26 mouse cellular contexts compared by ENCODE assay signal in genomic region chr13:52552822-52553477, GRCm38 (mm10). TPM values are rescaled to one million over a fixed set of nuclear protein-coding genes. Genes with fewer than 3 reads are reported as not detected.
DNase-seq lines count a peak whose midpoint lies in the region; ATAC-seq and TF ChIP-seq lines count a peak whose summit lies in the region.
"Had no signal": no experiment of that assay in that cellular context is flagged by ENCODE, and none has a peak within 500 bp of the region (broad histone marks: within the 10 kb centered on the region; RNA-seq: fewer than 3 reads in every experiment).

No protein-coding gene starts in this region.

- H3K4me1 ChIP-seq in embryonic facial prominence, embryonic 11.5 days (ENCODE audit: control insufficient read depth, insufficient read depth, low read length), result no peaks in the 10 kb centered on the region
- H3K4me1 ChIP-seq in embryonic facial prominence, embryonic 10.5 days, result no peaks in the 10 kb centered on the region
- H3K4me1 ChIP-seq in midbrain, embryonic 14.5 days (ENCODE audit: control insufficient read depth, insufficient read depth, low read length), result no peaks in the 10 kb centered on the region
- 0 out of 2 replicates have a peak, but pooled peaks cover 3% of the 10 kb centered on the region for H3K4me1 ChIP-seq in midbrain, embryonic 10.5 days
- peaks cover 0 to 34% of the 10 kb centered on the region in 2 experiments for H3K4me1 ChIP-seq in MEL (ENCODE audit: control insufficient read depth in 1 of 2, insufficient read depth in 2 of 2, low read length in 2 of 2)
- H3K4me1 ChIP-seq: forebrain, embryonic 10.5 days; heart, embryonic 12.5 days; heart, embryonic 15.5 days had no signal

- no peak overlapping the region for H3K4me3 ChIP-seq in embryonic facial prominence, embryonic 11.5 days (ENCODE audit: low read depth, low read length)
- no peak overlapping the region for H3K4me3 ChIP-seq in embryonic facial prominence, embryonic 10.5 days
- no peak overlapping the region for H3K4me3 ChIP-seq in midbrain, embryonic 14.5 days (replicated peaks; ENCODE audit: low read depth, low read length)
- H3K4me3 ChIP-seq in midbrain, embryonic 10.5 days, result no peak overlapping the region
- no peak overlapping the region for H3K4me3 ChIP-seq in MEL (ENCODE audit: control insufficient read depth in 1 of 2, insufficient read depth in 1 of 2, low read depth in 2 of 2, low read length in 2 of 2)
- H3K4me3 ChIP-seq: forebrain, embryonic 10.5 days; gastrocnemius, adult 2 months; heart, embryonic 12.5 days; heart, embryonic 15.5 days had no signal

- no peaks in the 10 kb centered on the region for H3K79me2 ChIP-seq in MEL (ENCODE audit: control insufficient read depth, insufficient read depth, low read length, poor library complexity)

- TF ChIP-seq EP300 in MEL (IDR thresholded peaks at IDR 0.05; ENCODE audit: low read depth in 1 of 2, low read length in 2 of 2), result peak; percentile 92

- no peak overlapping the region for H3K27ac ChIP-seq in embryonic facial prominence, embryonic 11.5 days (replicated peaks; ENCODE audit: low read depth, low read length)
- H3K27ac ChIP-seq in embryonic facial prominence, embryonic 10.5 days (replicated peaks), result no peak overlapping the region
- 0 out of 2 replicates have a peak overlapping the region, but pooled peaks have one; percentile 49 for H3K27ac ChIP-seq in midbrain, embryonic 14.5 days (replicated peaks; ENCODE audit: low read depth, low read length)
- no peak overlapping the region for H3K27ac ChIP-seq in midbrain, embryonic 10.5 days (replicated peaks)
- peak overlapping the region; percentile 35 for H3K27ac ChIP-seq in MEL (ENCODE audit: control insufficient read depth, low read depth, low read length)
- H3K27ac ChIP-seq: forebrain, embryonic 10.5 days; gastrocnemius, adult 2 months; heart, embryonic 15.5 days; hindbrain, embryonic 14.5 days; hindbrain, postnatal 0 days had no signal

- no peak for ATAC-seq in embryonic facial prominence, embryonic 11.5 days (replicated peaks; ENCODE audit: insufficient number of reproducible peaks, low FRiP score, low TSS enrichment, low read depth)
- ATAC-seq in midbrain, embryonic 14.5 days (ENCODE audit: low FRiP score, low TSS enrichment), result no peak
- ATAC-seq: forebrain, embryonic 14.5 days; forebrain, postnatal 0 days; hindbrain, postnatal 0 days; inflammation-experienced regulatory T-cells, adult 6 months; Patski had no signal

- H3K9ac ChIP-seq in embryonic facial prominence, embryonic 11.5 days (replicated peaks; ENCODE audit: low read length), result no peak overlapping the region
- no peak overlapping the region for H3K9ac ChIP-seq in midbrain, embryonic 14.5 days (replicated peaks; ENCODE audit: low read length)
- no peak overlapping the region for H3K9ac ChIP-seq in MEL (ENCODE audit: control insufficient read depth, low read depth, low read length, poor library complexity, severe bottlenecking)
- H3K9ac ChIP-seq: forebrain, postnatal 0 days; heart, embryonic 12.5 days; heart, embryonic 15.5 days; hindbrain, embryonic 14.5 days had no signal

- TF ChIP-seq CTCF in MEL (IDR thresholded peaks at IDR 0.05 in 2 of 3, conservative IDR thresholded peaks at IDR 0.05 in 1 of 3; ENCODE audit: control insufficient read depth in 1 of 3, insufficient read depth in 1 of 3, low read depth in 2 of 3, low read length in 3 of 3, poor library complexity in 1 of 3, severe bottlenecking in 1 of 3), result no peak

- no peak for TF ChIP-seq RAD21 in MEL (IDR thresholded peaks at IDR 0.05; ENCODE audit: low read depth, low read length)

- H3K4me2 ChIP-seq in embryonic facial prominence, embryonic 11.5 days (ENCODE audit: low read depth, low read length), result no peak overlapping the region
- no peak overlapping the region for H3K4me2 ChIP-seq in midbrain, embryonic 14.5 days (ENCODE audit: low read length)
- H3K4me2 ChIP-seq: heart, embryonic 12.5 days; heart, embryonic 15.5 days; hindbrain, embryonic 14.5 days had no signal

- no peaks in the 10 kb centered on the region for H3K27me3 ChIP-seq in embryonic facial prominence, embryonic 11.5 days (ENCODE audit: control insufficient read depth, insufficient read depth, low read length)
- H3K27me3 ChIP-seq in embryonic facial prominence, embryonic 10.5 days (replicated peaks; ENCODE audit: low read depth, poor library complexity, severe bottlenecking), result no peaks in the 10 kb centered on the region
- no peaks in the 10 kb centered on the region for H3K27me3 ChIP-seq in midbrain, embryonic 14.5 days (ENCODE audit: control insufficient read depth, insufficient read depth, low read length)
- H3K27me3 ChIP-seq in midbrain, embryonic 10.5 days (ENCODE audit: low read depth, poor library complexity, severe bottlenecking), result no peaks in the 10 kb centered on the region
- H3K27me3 ChIP-seq in MEL (ENCODE audit: control insufficient read depth in 1 of 2, insufficient read depth in 2 of 2, low read length in 2 of 2), result no peaks in the 10 kb centered on the region
- H3K27me3 ChIP-seq: heart, embryonic 12.5 days; heart, embryonic 15.5 days; Patski had no signal

- H3K36me3 ChIP-seq in embryonic facial prominence, embryonic 11.5 days (replicated peaks; ENCODE audit: control insufficient read depth, insufficient read depth, low read depth, low read length), result no peaks in the 10 kb centered on the region
- no peaks in the 10 kb centered on the region for H3K36me3 ChIP-seq in embryonic facial prominence, embryonic 10.5 days (replicated peaks)
- H3K36me3 ChIP-seq in midbrain, embryonic 14.5 days (ENCODE audit: control insufficient read depth, insufficient read depth, low read length), result no peaks in the 10 kb centered on the region
- no peaks in the 10 kb centered on the region for H3K36me3 ChIP-seq in midbrain, embryonic 10.5 days
- peaks cover 0 to 19% of the 10 kb centered on the region in 2 experiments; a peak in 2 of 4 replicates for H3K36me3 ChIP-seq in MEL (ENCODE audit: control insufficient read depth in 1 of 2, insufficient read depth in 2 of 2, low read length in 2 of 2)
- H3K36me3 ChIP-seq: forebrain, embryonic 10.5 days; heart, embryonic 12.5 days; heart, embryonic 15.5 days had no signal

- 62% methylated on average over 9 of the region's 9 CpGs for WGBS in embryonic facial prominence, embryonic 11.5 days
- 70% methylated on average over 9 of the region's 9 CpGs for WGBS in embryonic facial prominence, embryonic 10.5 days
- WGBS in midbrain, embryonic 14.5 days, result 54% methylated on average over 9 of the region's 9 CpGs
- 81% methylated on average over 9 of the region's 9 CpGs for WGBS in midbrain, embryonic 10.5 days

- DNase-seq in embryonic facial prominence, embryonic 11.5 days (ENCODE audit: low spot score), result peak; percentile 32
- no peak for DNase-seq in embryonic facial prominence, embryonic 10.5 days (ENCODE audit: low spot score)
- peak; percentile 71 for DNase-seq in midbrain, embryonic 14.5 days
- DNase-seq in midbrain, embryonic 10.5 days (ENCODE audit: low spot score), result no peak
- DNase-seq in MEL (ENCODE audit: low read depth, low spot score), result peak; percentile 48
- DNase-seq in thymus, postnatal 25 days, result no peak
- DNase-seq: adrenal gland, postnatal 10 days; adrenal gland, postnatal 36 days; cerebellum, adult 11 months; cerebellum, adult 2 months; cerebellum, adult 9-11 months; cerebellum, postnatal 25 days; forebrain, postnatal 0 days; gastrocnemius, adult 2 months; gastrocnemius, postnatal 14 days; heart, adult 18-20 months; heart, postnatal 14 days; heart, postnatal 4 days had no signal

- no peaks in the 10 kb centered on the region for H3K9me3 ChIP-seq in embryonic facial prominence, embryonic 11.5 days (replicated peaks; ENCODE audit: control insufficient read depth, low read length)
- no peaks in the 10 kb centered on the region for H3K9me3 ChIP-seq in embryonic facial prominence, embryonic 10.5 days
- H3K9me3 ChIP-seq in midbrain, embryonic 14.5 days (ENCODE audit: control insufficient read depth, low read length), result no peaks in the 10 kb centered on the region
- H3K9me3 ChIP-seq in midbrain, embryonic 10.5 days (replicated peaks), result no peaks in the 10 kb centered on the region
- no peaks in the 10 kb centered on the region for H3K9me3 ChIP-seq in MEL (replicated peaks; ENCODE audit: insufficient read depth, low read length)
- H3K9me3 ChIP-seq: forebrain, embryonic 10.5 days; heart, embryonic 12.5 days; heart, embryonic 15.5 days had no signal

- no peak for TF ChIP-seq POLR2A in MEL (IDR thresholded peaks at IDR 0.05; ENCODE audit: control insufficient read depth in 1 of 2, insufficient read depth in 1 of 2, low read depth in 1 of 2, low read length in 2 of 2, poor library complexity in 1 of 2)

TF ChIP-seq in MEL, 35 proteins besides CTCF, POLR2A, EP300 and RAD21 (continues in another document):
- peak; percentile 76; the same call in 1 of the 2 replicates for TF ChIP-seq TCF12 (IDR thresholded peaks at IDR 0.05; ENCODE audit: low read depth, low read length)
- TF ChIP-seq MXI1 (IDR thresholded peaks at IDR 0.05; ENCODE audit: low read depth, low read length), result peak; percentile 59; the same call in 1 of the 2 replicates
- peak; percentile 45 for TF ChIP-seq SIN3A (IDR thresholded peaks at IDR 0.05; ENCODE audit: low read length)
- TF ChIP-seq BHLHE40 (IDR thresholded peaks at IDR 0.05; ENCODE audit: borderline replicate concordance, low read depth, low read length), result peak; percentile 100
- no peak for TF ChIP-seq CHD2 (IDR thresholded peaks at IDR 0.05; ENCODE audit: low read length)
- TF ChIP-seq TBP (IDR thresholded peaks at IDR 0.05; ENCODE audit: low read depth, low read length), result no peak
- TF ChIP-seq MYB (IDR thresholded peaks at IDR 0.05; ENCODE audit: low read depth, low read length), result peak; percentile 75

RNA-seq across cellular contexts. Expression of gene Diras2, which starts 21.9 kb away (rescaled TPM):
- polyA plus RNA-seq in embryonic facial prominence, embryonic 11.5 days (2014; fragmentation: Nextera tagmentation; extraction: Ambion mirVana), result 0.14 and 0.22 TPM in 2 replicates
- 0.15 and 0.19 TPM in 2 replicates for polyA plus RNA-seq in embryonic facial prominence, embryonic 10.5 days (2016; fragmentation: Nextera tagmentation; extraction: Ambion mirVana)
- 3.9 and 5.7 TPM in 2 replicates for polyA plus RNA-seq in midbrain, embryonic 14.5 days (2014; fragmentation: Nextera tagmentation; extraction: Ambion mirVana)
- polyA plus RNA-seq in midbrain, embryonic 10.5 days (2016; fragmentation: Nextera tagmentation; extraction: Ambion mirVana), result 0.04 and 0.09 TPM in 2 replicates
- total RNA-seq in MEL (2012; rRNA removed), result not detected in 2 replicates
- polyA plus RNA-seq in MEL (2012; ENCODE audit: insufficient read depth in 1 of 2, insufficient read length in 2 of 2, low read depth in 1 of 2, low replicate concordance in 2 of 2, missing spikeins in 1 of 2), result not detected
- polyA plus RNA-seq: inflammation-experienced regulatory T-cells, adult 6 months; Patski had no signal

RNA-seq across cellular contexts. Expression of gene Syk, which starts 30.0 kb away (rescaled TPM):
- polyA plus RNA-seq in embryonic facial prominence, embryonic 11.5 days (2014; fragmentation: Nextera tagmentation; extraction: Ambion mirVana), result 2.6 and 2.9 TPM in 2 replicates
- 2.2 and 2.8 TPM in 2 replicates for polyA plus RNA-seq in embryonic facial prominence, embryonic 10.5 days (2016; fragmentation: Nextera tagmentation; extraction: Ambion mirVana)
- 0.77 and 1.9 TPM in 2 replicates for polyA plus RNA-seq in midbrain, embryonic 14.5 days (2014; fragmentation: Nextera tagmentation; extraction: Ambion mirVana)
- 2.3 and 3.0 TPM in 2 replicates for polyA plus RNA-seq in midbrain, embryonic 10.5 days (2016; fragmentation: Nextera tagmentation; extraction: Ambion mirVana)
- 13.3 and 14.4 TPM in 2 replicates for total RNA-seq in MEL (2012; rRNA removed)
- polyA plus RNA-seq in MEL (2012; ENCODE audit: insufficient read depth in 1 of 2, insufficient read length in 2 of 2, low read depth in 1 of 2, low replicate concordance in 2 of 2, missing spikeins in 1 of 2), result 10 to 100 TPM in 1 of 2 experiments, not detected in 1; 23.8 TPM
- polyA plus RNA-seq: Patski had no signal

Comparison
In these comparisons a context has a peak if more than half of its experiments do, and no peak if none do; other contexts are left out.
1. DNase-seq: peak in embryonic facial prominence, embryonic 11.5 days (single experiment), midbrain, embryonic 14.5 days (single experiment) and MEL (single experiment); none in embryonic facial prominence, embryonic 10.5 days (single experiment), midbrain, embryonic 10.5 days (single experiment) and thymus, postnatal 25 days (single experiment).
2. H3K27ac ChIP-seq: peak in midbrain, embryonic 14.5 days (single experiment) and MEL (single experiment); none in embryonic facial prominence, embryonic 11.5 days (single experiment), embryonic facial prominence, embryonic 10.5 days (single experiment) and midbrain, embryonic 10.5 days (single experiment).